ENCODE assay signal across 22 mouse cellular contexts in genomic region chr5:35285281-35285680, GRCm38 (mm10). TPM values are rescaled to one million over a fixed set of nuclear protein-coding genes. Genes with fewer than 3 reads are reported as not detected.
A peak's percentile ranks its signal among the peaks of the same experiment; 100 is the strongest.
DNase-seq lines count a peak whose midpoint lies in the region; ATAC-seq and TF ChIP-seq lines count a peak whose summit lies in the region.
"Had no signal": no experiment of that assay in that cellular context is flagged by ENCODE, and none has a peak within 500 bp of the region (broad histone marks: within the 10 kb centered on the region; RNA-seq: fewer than 3 reads in every experiment).

No protein-coding gene starts in this region.

- no peak overlapping the region for H3K4me3 ChIP-seq in hindbrain, postnatal 0 days (ENCODE audit: low read length)
- H3K4me3 ChIP-seq in hindbrain, embryonic 14.5 days (replicated peaks; ENCODE audit: low read length) = no peak overlapping the region
- no peak overlapping the region for H3K4me3 ChIP-seq in forebrain, embryonic 15.5 days
- H3K4me3 ChIP-seq: forebrain, embryonic 13.5 days; heart, embryonic 15.5 days; limb, embryonic 13.5 days; liver, embryonic 13.5 days; lung, embryonic 15.5 days; midbrain, embryonic 10.5 days; neural tube, embryonic 15.5 days had no signal

- H3K9ac ChIP-seq in hindbrain, postnatal 0 days (replicated peaks; ENCODE audit: low read length) = no peak overlapping the region
- H3K9ac ChIP-seq in hindbrain, embryonic 14.5 days = no peak overlapping the region
- no peak overlapping the region for H3K9ac ChIP-seq in forebrain, embryonic 15.5 days (replicated peaks)
- H3K9ac ChIP-seq: forebrain, embryonic 13.5 days; heart, embryonic 15.5 days; limb, embryonic 13.5 days; liver, embryonic 13.5 days; lung, embryonic 15.5 days; neural tube, embryonic 15.5 days had no signal

- no peak overlapping the region for H3K4me2 ChIP-seq in hindbrain, postnatal 0 days (ENCODE audit: low read depth, low read length)
- no peak overlapping the region for H3K4me2 ChIP-seq in hindbrain, embryonic 14.5 days (replicated peaks)
- no peak overlapping the region for H3K4me2 ChIP-seq in forebrain, embryonic 15.5 days (replicated peaks)
- H3K4me2 ChIP-seq: forebrain, embryonic 13.5 days; heart, embryonic 15.5 days; limb, embryonic 13.5 days; liver, embryonic 13.5 days; lung, embryonic 15.5 days; neural tube, embryonic 15.5 days had no signal

- 38% methylated on average over 3 of the region's 3 CpGs for WGBS in hindbrain, postnatal 0 days
- WGBS in hindbrain, embryonic 14.5 days = 30% methylated on average over 3 of the region's 3 CpGs
- WGBS in forebrain, embryonic 15.5 days = 26% methylated on average over 3 of the region's 3 CpGs

- TF ChIP-seq CTCF in hindbrain, postnatal 0 days (IDR thresholded peaks at IDR 0.05; ENCODE audit: low read depth) = no peak
- TF ChIP-seq CTCF in brain, embryonic 14.5 days (IDR thresholded peaks at IDR 0.05; ENCODE audit: borderline replicate concordance, extremely low read depth, insufficient read depth, insufficient read length) = no peak

- no peaks in the 10 kb centered on the region for H3K4me1 ChIP-seq in hindbrain, postnatal 0 days (ENCODE audit: insufficient read depth, low read length)
- H3K4me1 ChIP-seq in hindbrain, embryonic 14.5 days (replicated peaks; ENCODE audit: control insufficient read depth, insufficient read depth, low read length) = no peaks in the 10 kb centered on the region
- peaks cover 3% of the 10 kb centered on the region for H3K4me1 ChIP-seq in forebrain, embryonic 15.5 days
- H3K4me1 ChIP-seq: limb, embryonic 13.5 days had no signal

- no peaks in the 10 kb centered on the region for H3K9me3 ChIP-seq in hindbrain, postnatal 0 days (ENCODE audit: low read length)
- H3K9me3 ChIP-seq in hindbrain, embryonic 14.5 days (ENCODE audit: control insufficient read depth, low read length) = no peaks in the 10 kb centered on the region
- H3K9me3 ChIP-seq in forebrain, embryonic 15.5 days = no peaks in the 10 kb centered on the region
- H3K9me3 ChIP-seq: forebrain, embryonic 13.5 days; heart, embryonic 15.5 days; limb, embryonic 13.5 days; liver, embryonic 13.5 days; lung, embryonic 15.5 days; midbrain, embryonic 10.5 days; neural tube, embryonic 15.5 days had no signal

- DNase-seq in adrenal gland, postnatal 10 days = peak; percentile 23
- DNase-seq in adrenal gland, adult 8-10 months = no peak
- DNase-seq in hindbrain, postnatal 0 days (ENCODE audit: low spot score) = peak; percentile 20
- DNase-seq in hindbrain, embryonic 14.5 days (ENCODE audit: low spot score) = no peak
- peak; percentile 8 for DNase-seq in 3134 (ENCODE audit: extremely low read depth, insufficient read length, low spot score)
- DNase-seq in brain, embryonic 14.5 days (ENCODE audit: low read depth) = peak; percentile 39
- no peak for DNase-seq in left cerebral cortex, adult 18-20 months (ENCODE audit: low spot score in 2 of 2)
- DNase-seq: cerebellum, adult 11-12 months; cerebellum, postnatal 25 days; gastrocnemius, postnatal 14 days; liver, embryonic 13.5 days; lung, postnatal 4 days had no signal

- no peak for TF ChIP-seq POLR2A in brain, embryonic 14.5 days (IDR thresholded peaks at IDR 0.05; ENCODE audit: borderline replicate concordance, extremely low read depth, insufficient read depth, insufficient read length, poor library complexity, severe bottlenecking)

- H3K27me3 ChIP-seq in hindbrain, postnatal 0 days (ENCODE audit: insufficient read depth, low read length) = peaks cover 11% of the 10 kb centered on the region
- H3K27me3 ChIP-seq in hindbrain, embryonic 14.5 days (ENCODE audit: control insufficient read depth, insufficient read depth, low read length) = peaks cover 27% of the 10 kb centered on the region
- peaks cover 30% of the 10 kb centered on the region for H3K27me3 ChIP-seq in forebrain, embryonic 15.5 days

- no peak for ATAC-seq in hindbrain, postnatal 0 days
- ATAC-seq in hindbrain, embryonic 14.5 days (ENCODE audit: low FRiP score) = no peak
- ATAC-seq in forebrain, embryonic 15.5 days (replicated peaks) = no peak
- ATAC-seq: forebrain, embryonic 13.5 days; intestine, embryonic 16.5 days had no signal

- H3K27ac ChIP-seq in hindbrain, postnatal 0 days = no peak overlapping the region
- no peak overlapping the region for H3K27ac ChIP-seq in hindbrain, embryonic 14.5 days
- no peak overlapping the region for H3K27ac ChIP-seq in forebrain, embryonic 15.5 days (replicated peaks)
- H3K27ac ChIP-seq: forebrain, embryonic 13.5 days; heart, embryonic 15.5 days; limb, embryonic 13.5 days; liver, embryonic 13.5 days; lung, embryonic 15.5 days; midbrain, embryonic 10.5 days; neural tube, embryonic 15.5 days; stomach, postnatal 0 days had no signal

- H3K36me3 ChIP-seq in hindbrain, postnatal 0 days (ENCODE audit: insufficient read depth, low read length) = no peaks in the 10 kb centered on the region
- H3K36me3 ChIP-seq in hindbrain, embryonic 14.5 days (replicated peaks; ENCODE audit: control insufficient read depth, insufficient read depth) = no peaks in the 10 kb centered on the region
- no peaks in the 10 kb centered on the region for H3K36me3 ChIP-seq in forebrain, embryonic 15.5 days
- H3K36me3 ChIP-seq: G1E; heart, embryonic 15.5 days; limb, embryonic 13.5 days; liver, embryonic 13.5 days; lung, embryonic 15.5 days; midbrain, embryonic 10.5 days; neural tube, embryonic 15.5 days had no signal

RNA-seq across cellular contexts. Expression of gene Adra2c, which starts 7.2 kb away (rescaled TPM):
- 1 to 10 TPM in 1 of 2 experiments, under 1 TPM in 1; 0.69 to 1.2 TPM for total RNA-seq in adrenal gland, postnatal 10 days (2021)
- 1 to 10 TPM; 1.1 to 2.1 (median 1.3) TPM for total RNA-seq in adrenal gland, adult 8-10 months (2022)
- 33.1 and 33.6 TPM in 2 replicates for total RNA-seq in hindbrain, postnatal 0 days (2014; rRNA removed)
- polyA plus RNA-seq in hindbrain, postnatal 0 days (2015; fragmentation: Nextera tagmentation; extraction: Ambion mirVana) = 1.8 and 2.3 TPM in 2 replicates
- polyA plus RNA-seq in hindbrain, embryonic 14.5 days (2014; fragmentation: Nextera tagmentation; extraction: Ambion mirVana) = 0.67 and 1.1 TPM in 2 replicates
- polyA plus RNA-seq in brain, embryonic 14.5 days (2012; rRNA removed) = 2.0 and 3.0 TPM in 2 replicates
- 10 to 100 TPM; 25.6 to 28.9 TPM for total RNA-seq in left cerebral cortex, adult 18-20 months (2021)
- 0.89 and 1.1 TPM in 2 replicates for polyA plus RNA-seq in forebrain, embryonic 15.5 days (2015; fragmentation: Nextera tagmentation; extraction: Ambion mirVana)
- polyA plus RNA-seq: G1E; heart, embryonic 15.5 days; intestine, embryonic 16.5 days; limb, embryonic 13.5 days; liver, embryonic 13.5 days; lung, embryonic 15.5 days; midbrain, embryonic 10.5 days; stomach, postnatal 0 days had no signal

Comparison
In these comparisons a context has a peak if more than half of its experiments do, and no peak if none do; other contexts are left out.
1. DNase-seq: peak in adrenal gland, postnatal 10 days (single experiment), hindbrain, postnatal 0 days (single experiment), 3134 (single experiment) and brain, embryonic 14.5 days (single experiment); none in adrenal gland, adult 8-10 months (single experiment), hindbrain, embryonic 14.5 days (single experiment) and left cerebral cortex, adult 18-20 months (0 of 2).
2. RNA of gene Adra2c, which starts 7.2 kb away (total RNA-seq): 33.1 to 33.6 TPM in hindbrain, postnatal 0 days and 25.6 to 28.9 TPM in left cerebral cortex, adult 18-20 months; 1.1 to 2.1 TPM in adrenal gland, adult 8-10 months and 0.69 to 1.2 TPM in adrenal gland, postnatal 10 days; every median in the first group is over 4 times any median in the second.